Mouse (Mus musculus): ENCODE measurements around the gene Fam189a2.

Fam189a2 gene

GRCm38 (mm10) chr19:23972881-23973649, 57.8 kb downstream of the Fam189a2 start:
- no peak for DNase-seq (ENCODE audit: low read depth, low spot score)

DNA sequence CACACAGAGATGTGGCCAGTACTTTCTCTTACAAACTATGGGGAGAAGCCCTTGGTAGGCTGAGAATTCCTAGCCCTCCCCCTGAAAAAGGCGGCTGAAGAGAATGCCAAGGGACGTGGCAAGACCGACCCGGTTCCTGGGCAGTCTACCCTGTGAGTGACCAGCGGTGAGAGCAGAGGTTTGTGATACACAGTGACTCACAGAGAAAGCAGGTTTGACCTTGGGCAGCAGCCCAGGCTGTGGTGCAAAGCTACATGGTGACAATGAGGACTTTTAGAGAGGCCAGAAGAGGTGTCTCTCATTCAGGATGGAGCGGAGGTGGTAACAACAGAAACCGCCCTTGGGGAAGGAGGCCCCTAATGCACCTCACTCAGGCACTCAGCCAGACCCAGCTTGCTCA, 59.4 kb downstream of the Fam189a2 start:
- no peak for DNase-seq (ENCODE audit: low read depth, low spot score)

- DNase-seq (ENCODE audit: low read depth, low spot score): no peak
Measured at GRCm38 (mm10) chr19:23970374-23970773, 60.4 kb downstream of the Fam189a2 start.

DNA sequence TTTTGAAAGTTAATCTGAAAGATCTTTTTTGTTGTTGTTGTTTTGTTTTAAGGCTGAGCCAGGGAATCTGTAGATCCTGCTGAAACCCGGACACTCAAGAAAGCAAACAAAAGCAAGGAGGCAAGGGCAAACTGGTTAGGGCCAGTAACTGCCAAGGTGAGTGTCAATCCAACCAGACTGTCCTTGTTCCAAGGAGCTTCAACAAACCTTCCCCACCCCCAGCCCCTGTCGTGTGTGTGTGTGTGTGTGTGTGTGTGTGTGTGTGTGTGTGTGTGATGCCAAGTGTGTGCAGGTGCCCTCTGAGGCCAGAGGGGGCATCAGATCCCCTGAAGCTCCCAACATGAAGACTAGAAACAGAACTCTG, 62.0 kb downstream of the Fam189a2 start:
- DNase-seq (ENCODE audit: low read depth, low spot score): no peak

- DNase-seq (ENCODE audit: low read depth, low spot score): no peak
Measured at GRCm38 (mm10) chr19:23968125-23968861, 62.5 kb downstream of the Fam189a2 start.

DNA sequence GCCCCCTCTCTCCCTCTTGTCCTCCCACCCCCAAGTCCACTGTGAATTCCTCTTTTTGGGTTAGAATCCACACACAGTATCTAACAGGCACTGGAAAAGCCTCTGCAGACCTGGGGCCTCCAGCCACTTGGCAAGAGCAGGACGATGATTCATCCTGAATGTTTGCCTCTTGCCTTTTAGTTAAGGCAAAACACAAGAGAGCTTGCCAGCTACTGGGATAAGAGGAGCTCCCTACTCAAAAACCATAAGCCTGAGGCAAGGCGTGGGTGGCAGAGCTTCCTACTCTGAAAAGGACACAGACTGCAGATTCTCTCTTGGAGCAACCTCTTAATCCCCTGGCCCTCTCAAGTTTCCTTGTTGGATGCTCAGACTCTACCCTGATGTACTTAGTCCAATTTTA, 63.7 kb downstream of the Fam189a2 start:
- DNase-seq (ENCODE audit: low read depth, low spot score): no peak

DNA sequence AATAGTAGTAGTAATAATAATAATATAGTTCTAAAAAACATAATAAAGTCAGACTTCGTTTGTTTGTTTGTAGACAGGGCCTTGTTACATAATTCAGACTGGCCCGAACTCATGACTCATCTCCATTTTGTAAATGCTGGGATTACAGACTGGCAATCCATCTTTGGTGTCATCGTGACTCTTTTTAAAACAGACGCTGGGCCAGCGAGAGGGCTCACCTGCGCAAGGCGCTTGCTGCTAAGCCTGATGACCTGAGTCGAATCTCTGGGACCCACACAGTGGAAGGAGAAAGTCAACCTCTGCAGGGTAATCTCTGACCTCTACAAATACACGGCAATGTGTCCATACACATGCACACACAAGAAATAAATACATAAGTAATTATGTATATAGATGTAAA, 64.4 kb downstream of the Fam189a2 start:
- DNase-seq (ENCODE audit: low read depth, low spot score): no peak

- DNase-seq (ENCODE audit: low read depth, low spot score): no peak
Measured at GRCm38 (mm10) chr19:23964401-23964910, 66.4 kb downstream of the Fam189a2 start.

GRCm38 (mm10) chr19:23961516-23961915, 69.3 kb downstream of the Fam189a2 start:
- peak; percentile 56 for DNase-seq (ENCODE audit: low read depth, low spot score)

DNA sequence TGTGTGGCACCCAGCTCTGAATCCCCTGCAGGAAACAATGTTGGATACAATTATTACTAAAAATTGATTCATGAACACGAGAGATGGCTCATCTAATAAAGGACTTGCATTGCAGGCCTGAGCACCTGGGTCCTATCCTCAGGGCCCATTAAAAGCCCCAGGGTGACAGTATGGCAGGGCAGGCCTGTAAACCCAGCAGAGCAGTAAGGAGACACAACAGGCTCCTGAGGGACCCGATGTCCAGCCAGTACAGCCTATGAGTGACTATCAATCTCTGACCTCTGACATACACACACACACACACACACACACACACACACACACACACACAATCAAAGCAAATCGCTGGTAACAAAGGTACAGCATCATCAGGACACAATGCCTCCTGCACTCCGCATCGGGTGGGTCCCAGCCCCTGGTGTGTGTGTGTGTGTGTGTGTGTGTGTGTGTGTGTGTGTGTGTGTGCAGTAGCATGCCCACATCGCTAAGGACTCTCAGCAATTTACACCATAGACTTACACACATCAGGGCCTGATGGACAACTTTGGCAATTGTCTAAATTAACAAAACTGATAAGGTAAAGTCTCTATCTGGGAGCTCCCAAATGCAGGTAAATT, 69.9 kb downstream of the Fam189a2 start:
- DNase-seq (ENCODE audit: low read depth, low spot score): no peak

- no peak for DNase-seq (ENCODE audit: low read depth, low spot score)
Measured at GRCm38 (mm10) chr19:23960275-23960674, 70.5 kb downstream of the Fam189a2 start.

GRCm38 (mm10) chr19:23959870-23960269, 70.9 kb downstream of the Fam189a2 start:
- DNase-seq (ENCODE audit: low read depth, low spot score): no peak

- DNase-seq (ENCODE audit: low read depth, low spot score): no peak
Measured at GRCm38 (mm10) chr19:23958925-23959324, 71.9 kb downstream of the Fam189a2 start.

GRCm38 (mm10) chr19:23957563-23957962, 73.3 kb downstream of the Fam189a2 start:
- no peak for DNase-seq (ENCODE audit: low read depth, low spot score)

- DNase-seq (ENCODE audit: low read depth, low spot score): peak; percentile 65
Measured at GRCm38 (mm10) chr19:23956299-23956975, 74.4 kb downstream of the Fam189a2 start.

GRCm38 (mm10) chr19:23955461-23955860, 75.4 kb downstream of the Fam189a2 start:
- no peak for DNase-seq (ENCODE audit: low read depth, low spot score)

GRCm38 (mm10) chr19:23948301-23949000, 82.4 kb downstream of the Fam189a2 start:
- no peak for DNase-seq (ENCODE audit: low read depth, low spot score)

- DNase-seq (ENCODE audit: low read depth, low spot score): no peak
Measured at GRCm38 (mm10) chr19:23947871-23948270, 82.9 kb downstream of the Fam189a2 start.

- DNase-seq (ENCODE audit: low read depth, low spot score): no peak
Measured at GRCm38 (mm10) chr19:23946751-23947150, 84.1 kb downstream of the Fam189a2 start.

DNA sequence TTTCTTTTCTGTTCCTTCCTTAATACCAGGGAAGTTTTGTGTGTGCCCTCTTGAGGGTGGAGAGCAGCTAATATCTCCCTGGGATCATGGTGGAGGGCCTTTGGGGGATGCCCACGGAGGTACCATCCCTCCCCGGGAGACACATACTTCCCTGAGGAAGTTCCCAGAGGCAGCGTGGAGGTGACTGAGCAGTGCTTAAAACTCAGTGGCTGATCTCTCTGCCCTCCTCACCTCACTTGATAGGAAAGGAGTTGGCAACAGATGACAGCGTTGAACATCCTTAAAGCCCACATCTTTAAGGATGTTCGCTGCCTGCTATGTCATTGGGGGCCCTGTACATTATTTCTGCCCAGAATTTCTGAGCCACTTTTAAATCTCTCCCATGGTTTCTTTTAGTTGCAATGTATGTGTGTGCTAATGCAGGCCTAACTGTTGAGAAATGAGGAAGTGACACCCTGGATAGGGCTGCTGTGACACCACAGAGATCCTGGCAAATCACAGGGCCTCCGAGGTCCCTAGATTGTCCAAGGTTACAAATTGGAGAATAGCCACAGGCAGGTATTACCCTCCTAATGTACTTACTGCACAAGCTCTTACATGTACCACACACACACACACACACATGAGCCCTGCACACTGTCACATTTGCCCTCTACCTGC, 84.7 kb downstream of the Fam189a2 start:
- DNase-seq (ENCODE audit: low read depth, low spot score): no peak

DNA sequence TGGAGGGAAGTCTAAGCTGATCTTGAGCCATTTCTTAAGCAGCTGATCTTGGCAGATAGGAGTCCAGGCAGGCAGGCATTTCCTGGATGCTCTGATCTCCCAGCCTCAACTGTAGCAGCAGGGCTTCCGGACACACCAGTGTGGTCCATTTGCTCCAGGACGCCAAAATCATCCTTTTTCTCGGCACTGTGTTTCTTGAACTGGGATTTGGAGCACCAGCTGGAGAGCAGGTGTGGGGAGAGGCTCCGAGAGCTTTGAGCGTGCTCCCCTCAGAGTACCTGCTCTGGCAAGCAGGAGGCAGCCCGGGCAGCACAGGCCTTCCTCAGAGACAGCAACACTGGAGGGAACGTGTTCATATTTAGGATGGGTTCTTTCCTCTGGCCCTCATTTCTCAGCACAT, 87.9 kb downstream of the Fam189a2 start:
- no peak for DNase-seq (ENCODE audit: low read depth, low spot score)
